Mouse (Mus musculus): Measurements from ENCODE around the gene Gorasp2.

Gene Gorasp2

DNA sequence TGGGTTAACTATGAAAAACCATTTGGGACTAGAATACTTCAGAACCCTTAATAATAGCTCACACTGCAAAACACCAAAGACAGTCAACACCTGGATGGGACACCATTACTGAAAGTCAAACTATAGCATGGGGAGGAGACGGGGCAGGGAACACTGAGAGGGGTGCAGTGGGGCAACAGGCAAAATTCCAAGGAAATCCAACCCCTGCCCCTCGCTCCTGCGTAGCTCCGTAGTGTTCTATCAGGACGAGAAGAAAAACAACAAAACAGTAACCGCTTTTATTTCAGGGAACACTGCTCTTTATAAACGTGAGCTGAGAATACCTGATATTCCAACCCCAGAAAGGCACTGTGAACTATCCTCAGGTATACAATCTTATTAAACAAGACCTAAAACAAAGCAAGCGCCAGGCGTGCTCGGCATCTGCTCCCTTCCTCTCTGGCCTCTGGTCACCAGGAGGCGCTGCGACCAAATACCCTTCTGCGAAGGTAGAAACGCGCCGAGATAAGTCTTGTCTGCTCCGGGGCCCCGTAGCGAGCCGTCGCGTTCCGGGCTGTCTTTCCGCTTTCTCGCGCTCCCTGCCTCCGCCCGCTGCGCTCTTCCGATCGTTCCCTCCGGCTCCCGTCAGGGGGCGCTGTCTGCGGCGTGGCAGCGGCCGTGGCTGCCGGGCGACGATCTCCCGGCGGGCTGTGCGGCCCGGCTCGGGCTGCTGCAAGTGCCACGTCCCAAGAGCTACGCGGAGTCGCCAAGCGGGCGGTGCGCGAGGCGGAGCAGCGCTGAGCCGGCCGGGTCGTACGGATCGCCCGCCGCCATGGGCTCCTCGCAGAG is at the start of gene Gorasp2:
Gene Gorasp2, plus strand, starts transcription at position 690 of the 828 bp plus-strand sequence.
- peak; percentile 89 for ATAC-seq (ENCODE audit: insufficient number of reproducible peaks, low FRiP score, low TSS enrichment)

- ATAC-seq (ENCODE audit: insufficient number of reproducible peaks, low FRiP score, low TSS enrichment) = no peak
Observed at GRCm38 (mm10) chr2:70614745-70615351, 46.5 kb upstream of the Gorasp2 start.

- ATAC-seq (ENCODE audit: insufficient number of reproducible peaks, low FRiP score, low TSS enrichment) = no peak
Observed at GRCm38 (mm10) chr2:70616076-70616475, 45.3 kb upstream of the Gorasp2 start.

DNA sequence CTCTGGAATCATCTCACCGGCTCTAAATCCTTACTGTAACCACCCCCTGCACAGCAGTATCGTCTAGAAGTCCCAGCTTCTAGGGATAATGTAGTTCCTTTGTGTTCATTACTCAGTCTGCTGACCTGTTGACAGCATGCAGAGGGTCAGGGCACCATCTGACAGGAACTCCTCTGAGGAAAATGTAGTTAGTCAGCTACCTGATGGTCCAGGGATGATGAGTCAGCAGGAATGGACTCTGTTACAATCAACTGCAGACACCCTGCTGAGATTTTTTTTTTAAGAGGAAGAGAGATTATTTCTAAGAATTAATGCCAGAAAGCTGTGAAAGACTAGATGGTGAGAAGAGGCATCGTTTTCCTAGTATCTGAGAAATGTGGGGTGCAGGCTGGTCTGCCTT is 44.8 kb upstream of the Gorasp2 start:
- ATAC-seq (ENCODE audit: insufficient number of reproducible peaks, low FRiP score, low TSS enrichment) = no peak

- ATAC-seq (ENCODE audit: insufficient number of reproducible peaks, low FRiP score, low TSS enrichment) = no peak
Observed at GRCm38 (mm10) chr2:70619232-70619835, 42.0 kb upstream of the Gorasp2 start.

DNA sequence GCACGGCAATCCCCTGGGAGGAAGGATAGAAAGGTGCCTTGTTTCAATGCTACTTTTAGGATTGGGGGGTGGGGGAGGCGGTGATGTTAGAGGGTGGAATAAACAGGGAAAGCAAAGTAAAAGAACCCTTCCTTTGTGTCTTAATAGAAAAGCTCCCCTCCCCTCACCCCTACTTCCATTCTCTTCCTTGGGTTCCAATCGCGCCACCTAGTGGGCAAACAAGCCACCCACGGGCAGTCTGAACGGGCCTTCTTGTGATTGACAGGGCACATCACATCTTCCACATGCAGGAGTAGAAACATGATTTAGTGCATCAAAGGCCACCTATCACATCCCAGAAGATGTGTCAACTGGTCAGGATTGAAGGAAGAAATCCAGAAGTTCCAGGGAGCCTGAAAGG is 41.2 kb upstream of the Gorasp2 start:
- no peak for ATAC-seq (ENCODE audit: insufficient number of reproducible peaks, low FRiP score, low TSS enrichment)

DNA sequence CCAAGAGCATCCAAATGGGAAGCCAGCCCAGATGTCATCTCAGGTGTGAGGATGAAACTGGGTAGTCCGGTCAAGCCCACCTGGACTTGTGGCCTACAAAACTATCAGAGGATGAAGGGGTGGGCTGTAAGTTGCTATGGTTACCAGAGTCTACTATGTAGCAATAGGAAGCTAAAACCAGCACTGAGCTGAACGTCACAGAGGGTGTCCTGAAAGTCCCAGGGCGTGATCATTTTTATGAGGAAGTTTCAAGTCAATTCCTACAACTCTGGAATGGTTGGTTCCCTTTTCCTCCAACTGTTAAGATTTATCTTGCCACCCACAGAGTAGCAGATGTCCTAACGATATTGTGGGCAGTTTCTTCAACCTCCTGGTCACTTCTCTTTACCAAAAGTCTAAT is 39.1 kb upstream of the Gorasp2 start:
- ATAC-seq (ENCODE audit: insufficient number of reproducible peaks, low FRiP score, low TSS enrichment) = no peak

DNA sequence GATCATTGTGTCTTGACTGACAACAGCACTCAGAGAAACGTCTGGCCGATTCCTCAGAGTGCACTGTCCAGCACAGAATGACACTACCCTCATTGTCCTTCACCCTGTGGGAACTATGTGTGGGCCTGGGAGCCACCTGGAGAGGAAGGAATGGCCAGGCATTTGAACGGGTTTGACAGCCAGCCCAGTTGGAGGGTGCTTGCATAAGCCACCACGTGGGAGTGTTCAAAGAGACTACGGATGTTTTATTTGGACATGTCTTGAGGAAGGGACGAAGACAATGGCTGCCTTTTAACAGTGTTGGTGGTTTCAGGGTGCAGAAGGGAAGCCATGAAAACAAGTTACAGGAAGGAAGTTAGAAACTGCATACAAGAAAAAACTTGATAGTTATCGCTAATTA is 35.6 kb upstream of the Gorasp2 start:
- no peak for ATAC-seq (ENCODE audit: insufficient number of reproducible peaks, low FRiP score, low TSS enrichment)

- ATAC-seq (ENCODE audit: insufficient number of reproducible peaks, low FRiP score, low TSS enrichment) = no peak
Observed at GRCm38 (mm10) chr2:70628397-70628796, 33.0 kb upstream of the Gorasp2 start.

- ATAC-seq (ENCODE audit: insufficient number of reproducible peaks, low FRiP score, low TSS enrichment) = no peak
Observed at GRCm38 (mm10) chr2:70629339-70629761, 32.0 kb upstream of the Gorasp2 start.

GRCm38 (mm10) chr2:70629921-70630320 is 31.5 kb upstream of the Gorasp2 start:
- ATAC-seq (ENCODE audit: insufficient number of reproducible peaks, low FRiP score, low TSS enrichment) = no peak

DNA sequence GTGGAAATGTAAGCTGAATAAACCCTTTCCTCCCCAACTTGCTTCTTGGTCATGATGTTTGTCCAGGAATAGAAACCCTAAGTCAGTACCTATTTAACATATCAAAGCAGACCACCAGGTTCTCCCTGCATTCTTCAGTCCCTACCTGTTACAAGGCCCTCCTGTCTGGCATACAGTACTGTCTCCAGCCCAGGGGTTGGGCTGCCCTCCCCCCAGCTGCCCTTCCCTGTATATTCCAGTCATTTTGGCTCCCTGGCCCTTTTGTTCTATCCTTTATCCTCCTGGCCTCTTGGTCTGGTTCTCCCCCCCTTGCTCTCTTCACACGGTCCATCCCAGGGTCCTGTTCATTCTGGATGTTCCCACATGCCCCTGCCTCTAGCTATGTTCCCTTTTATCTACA is 30.1 kb upstream of the Gorasp2 start:
- no peak for ATAC-seq (ENCODE audit: insufficient number of reproducible peaks, low FRiP score, low TSS enrichment)

DNA sequence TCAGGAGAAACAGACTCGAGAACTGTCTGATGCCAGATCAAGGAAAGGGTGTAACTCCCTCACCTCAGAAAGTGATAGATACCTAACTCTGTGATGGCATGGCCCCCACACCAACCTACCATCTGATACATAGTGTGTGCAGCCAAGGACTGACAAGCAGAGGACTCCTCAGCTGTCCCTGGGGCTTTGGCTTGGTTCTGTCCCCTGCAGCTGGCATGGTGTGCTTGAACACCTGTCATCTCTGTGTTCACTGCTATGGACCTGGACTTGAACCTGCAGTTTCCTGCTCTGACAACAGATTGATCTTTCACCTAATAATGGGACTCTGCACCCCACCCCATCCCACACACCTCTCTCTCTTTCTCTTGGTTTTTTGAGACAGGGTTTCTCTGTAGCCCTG is 29.0 kb upstream of the Gorasp2 start:
- no peak for ATAC-seq (ENCODE audit: insufficient number of reproducible peaks, low FRiP score, low TSS enrichment)

DNA sequence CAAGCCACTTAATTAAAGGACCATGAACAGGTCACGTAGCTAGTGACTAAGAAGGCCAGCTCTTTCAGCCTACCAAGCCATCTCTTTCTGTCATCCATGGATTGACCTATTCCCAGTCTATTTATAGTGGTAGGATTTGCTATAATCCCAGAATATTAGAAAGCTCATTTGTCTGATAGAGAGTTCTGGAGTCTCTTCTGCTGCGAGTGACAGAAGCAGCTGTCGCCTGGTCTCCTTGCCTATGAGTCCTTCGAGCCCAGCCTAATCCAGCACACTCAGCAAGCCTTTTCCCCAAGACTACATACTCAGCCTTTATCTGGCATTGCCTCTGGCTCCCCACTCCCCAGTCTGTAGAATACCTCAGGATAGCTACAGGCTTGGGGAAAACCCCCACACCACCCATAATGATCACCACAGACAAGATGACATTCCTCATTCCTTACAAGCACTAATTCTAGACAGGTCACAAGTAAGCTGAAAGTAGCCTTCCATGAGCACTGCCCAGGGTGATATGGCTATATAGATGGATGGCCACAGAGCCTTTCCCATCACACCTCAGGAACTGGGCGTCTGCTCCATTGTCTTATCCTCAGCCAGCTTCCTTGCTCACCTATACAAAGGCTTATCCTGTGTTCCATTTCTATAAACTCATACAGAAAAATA is 27.2 kb upstream of the Gorasp2 start:
- no peak for ATAC-seq (ENCODE audit: insufficient number of reproducible peaks, low FRiP score, low TSS enrichment)

GRCm38 (mm10) chr2:70640968-70641367 is 20.4 kb upstream of the Gorasp2 start:
- ATAC-seq (ENCODE audit: insufficient number of reproducible peaks, low FRiP score, low TSS enrichment) = no peak

DNA sequence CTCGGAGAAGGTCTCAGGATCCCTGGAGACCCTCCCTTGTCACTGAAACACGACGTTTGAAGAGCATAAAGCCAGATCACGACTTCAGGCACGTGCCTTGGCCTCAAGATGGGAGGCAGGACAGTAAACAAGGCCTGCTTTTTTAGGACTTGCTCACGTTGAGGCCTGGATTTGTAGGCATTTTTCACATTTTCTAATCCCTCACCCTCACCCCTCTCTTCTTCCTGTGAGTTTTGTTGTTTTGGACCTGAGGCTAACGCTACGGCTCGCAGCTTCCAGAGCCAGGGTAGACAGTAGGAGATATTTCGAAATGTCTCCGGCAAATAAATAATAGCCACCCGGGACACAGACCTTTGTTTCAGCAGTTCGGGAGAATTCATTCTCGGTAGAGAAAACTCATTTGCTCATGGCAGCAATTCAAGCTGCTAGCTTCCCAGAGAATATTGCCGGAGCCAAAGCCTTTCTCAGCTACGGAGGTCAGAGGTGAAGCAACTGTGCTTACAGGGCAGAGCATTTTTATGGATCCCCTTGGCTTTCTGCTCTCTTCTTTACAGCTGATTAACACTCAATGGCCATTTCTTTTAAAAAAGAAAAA is 18.3 kb upstream of the Gorasp2 start:
- ATAC-seq (ENCODE audit: insufficient number of reproducible peaks, low FRiP score, low TSS enrichment) = no peak

DNA sequence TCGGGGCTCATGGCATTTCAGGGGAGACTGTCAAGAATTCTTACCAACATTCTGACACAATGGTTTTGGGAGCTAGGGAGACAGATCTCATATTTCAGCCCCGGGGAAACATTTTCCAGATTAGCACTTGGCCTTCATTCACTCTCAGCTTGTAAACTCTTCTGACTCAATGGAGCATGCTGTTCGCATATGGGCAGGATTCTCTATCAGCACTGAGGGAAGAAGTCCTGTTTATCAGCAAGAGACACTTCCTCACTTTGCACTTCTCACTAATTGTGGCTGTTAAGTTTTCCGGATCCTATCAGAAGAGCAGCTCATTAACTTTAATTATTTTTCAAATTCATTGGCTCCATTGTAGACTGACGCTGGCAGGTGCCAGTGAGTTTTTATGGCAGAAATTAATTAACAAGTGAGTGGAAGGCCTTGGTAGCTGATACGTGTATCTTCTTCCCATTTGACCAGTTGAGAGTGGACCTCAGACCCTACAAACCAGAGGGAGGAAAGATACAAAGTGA is 16.1 kb upstream of the Gorasp2 start:
- ATAC-seq (ENCODE audit: insufficient number of reproducible peaks, low FRiP score, low TSS enrichment) = no peak

DNA sequence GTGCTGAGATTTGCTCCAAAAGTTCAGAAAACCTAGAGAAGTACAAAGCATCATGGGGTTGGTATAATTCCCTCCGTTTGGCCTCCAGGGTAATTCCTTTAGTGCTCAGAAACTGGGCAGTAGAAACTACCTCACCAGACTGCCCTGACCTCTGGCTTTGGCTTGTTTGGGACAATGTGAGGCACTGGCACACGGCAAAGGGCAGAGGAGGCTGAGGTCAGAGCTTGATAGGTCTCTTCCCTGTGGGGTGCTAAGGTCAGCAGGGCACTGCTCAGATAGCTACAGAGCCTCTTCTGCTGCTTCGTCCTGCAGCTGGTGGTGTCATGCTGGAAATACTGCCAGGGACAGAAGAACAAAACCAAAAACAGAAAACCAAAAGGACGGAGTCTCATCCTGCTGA is 13.7 kb upstream of the Gorasp2 start:
- no peak for ATAC-seq (ENCODE audit: insufficient number of reproducible peaks, low FRiP score, low TSS enrichment)

- ATAC-seq (ENCODE audit: insufficient number of reproducible peaks, low FRiP score, low TSS enrichment) = no peak
Observed at GRCm38 (mm10) chr2:70648271-70648670, 13.1 kb upstream of the Gorasp2 start.

GRCm38 (mm10) chr2:70649471-70649870 is 11.9 kb upstream of the Gorasp2 start:
- ATAC-seq (ENCODE audit: insufficient number of reproducible peaks, low FRiP score, low TSS enrichment) = no peak

Data from cerebellum, adult (tissue).